Mouse (Mus musculus): Measurements from ENCODE around the gene Fus. TPM values are rescaled to one million over a fixed set of nuclear protein-coding genes. Genes with fewer than 3 reads are reported as not detected.
A peak's percentile ranks its signal among the peaks of the same experiment; 100 is the strongest.
"Not testable (repeated sequence)": the region's sequence is repeated elsewhere in the genome, so short reads cannot be mapped to it uniquely, and the experiment has no call there.

Gene Fus
- polyA plus RNA-seq, 1 experiment from 2014 or later = 57.7 TPM

DNA sequence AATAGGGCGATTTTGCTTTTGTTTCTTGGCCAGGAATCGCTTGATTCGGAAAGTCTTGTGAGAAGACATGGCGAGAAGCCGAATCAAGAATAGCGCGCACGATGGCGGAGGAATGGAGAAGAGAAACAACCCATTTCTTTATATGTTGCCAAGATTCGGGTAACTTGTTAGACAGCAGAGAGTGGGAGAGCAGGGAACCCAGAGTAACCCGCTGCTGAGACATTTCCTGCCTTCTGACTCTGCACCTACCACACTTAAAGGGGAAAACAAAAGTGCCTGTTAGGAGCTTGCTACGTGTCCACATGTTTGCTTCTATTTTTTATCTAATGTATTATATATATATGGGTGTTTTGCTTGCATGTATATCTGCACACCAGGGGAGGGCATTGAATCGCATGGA, 45.9 kb downstream of the Fus start:
- no peak for ATAC-seq (replicated peaks; ENCODE audit: insufficient number of reproducible peaks, low FRiP score, low TSS enrichment, low read depth)
- H3K36me3 ChIP-seq (replicated peaks; ENCODE audit: control insufficient read depth, insufficient read depth, low read depth, low read length) = no peaks in the 10 kb centered on the region
- 92% methylated on average over 13 of the region's 13 CpGs for WGBS
- no peak overlapping the region for H3K4me2 ChIP-seq (ENCODE audit: low read depth, low read length)
- no peaks in the 10 kb centered on the region for H3K27me3 ChIP-seq (ENCODE audit: control insufficient read depth, insufficient read depth, low read length)
- no peak overlapping the region for H3K4me3 ChIP-seq (ENCODE audit: low read depth, low read length)
- DNase-seq (ENCODE audit: low spot score) = no peak
- no peak overlapping the region for H3K27ac ChIP-seq (replicated peaks; ENCODE audit: low read depth, low read length)
- no peak overlapping the region for H3K9ac ChIP-seq (replicated peaks; ENCODE audit: low read length)
- no peaks in the 10 kb centered on the region for H3K9me3 ChIP-seq (replicated peaks; ENCODE audit: control insufficient read depth, low read length)
- no peaks in the 10 kb centered on the region for H3K4me1 ChIP-seq (ENCODE audit: control insufficient read depth, insufficient read depth, low read length)

DNA sequence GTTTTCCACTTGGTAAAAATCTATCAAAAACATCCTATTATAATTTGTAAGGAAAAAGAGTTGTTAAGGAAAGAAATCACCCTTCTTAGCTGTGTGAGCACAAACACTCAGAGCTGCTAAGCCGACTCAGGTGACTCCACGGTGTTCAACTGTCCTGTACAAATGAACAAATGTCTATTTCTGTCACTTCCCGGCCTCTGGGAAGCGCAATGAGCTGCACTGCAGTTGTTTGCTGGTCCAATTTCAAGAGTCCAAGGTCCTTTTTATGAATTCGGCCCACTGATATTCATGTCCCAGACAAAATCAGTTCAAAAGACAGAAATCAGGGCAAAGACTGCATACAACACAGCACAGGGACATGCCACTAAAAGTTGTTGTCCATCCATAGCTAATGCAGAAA, 48.9 kb downstream of the Fus start:
- not testable (repeated sequence) for H3K4me2 ChIP-seq (ENCODE audit: low read depth, low read length); H3K9ac ChIP-seq (replicated peaks; ENCODE audit: low read length); H3K9me3 ChIP-seq (replicated peaks; ENCODE audit: control insufficient read depth, low read length); H3K27me3 ChIP-seq (ENCODE audit: control insufficient read depth, insufficient read depth, low read length); H3K4me1 ChIP-seq (ENCODE audit: control insufficient read depth, insufficient read depth, low read length); DNase-seq (ENCODE audit: low spot score); H3K4me3 ChIP-seq (ENCODE audit: low read depth, low read length); H3K27ac ChIP-seq (replicated peaks; ENCODE audit: low read depth, low read length); ATAC-seq (replicated peaks; ENCODE audit: insufficient number of reproducible peaks, low FRiP score, low TSS enrichment, low read depth); H3K36me3 ChIP-seq (replicated peaks; ENCODE audit: control insufficient read depth, insufficient read depth, low read depth, low read length)
- 88% methylated on average over 5 of the region's 5 CpGs for WGBS

DNA sequence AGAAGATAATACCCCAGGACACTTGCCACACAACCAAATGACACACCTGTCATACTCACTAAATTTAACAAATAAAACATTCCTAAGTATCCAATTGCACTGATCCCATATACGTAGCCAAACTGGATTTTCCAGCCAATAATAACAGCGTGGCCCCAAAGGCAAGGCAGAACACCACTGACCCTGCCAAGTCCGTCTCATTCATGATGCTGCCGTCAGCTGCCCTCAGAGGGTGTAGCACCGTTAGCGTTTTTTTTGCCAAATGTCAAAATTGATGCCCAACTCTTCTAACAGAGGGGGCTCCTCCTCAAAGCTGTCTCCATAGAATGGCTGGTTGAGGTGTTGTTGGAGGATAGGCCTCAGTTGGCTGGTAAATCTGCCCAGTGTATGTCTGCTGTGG, 49.4 kb downstream of the Fus start:
- ATAC-seq (replicated peaks; ENCODE audit: insufficient number of reproducible peaks, low FRiP score, low TSS enrichment, low read depth) = no peak
- 83% methylated on average over 6 of the region's 6 CpGs for WGBS

GRCm38 (mm10) chr7:128018275-128018674, 51.0 kb downstream of the Fus start:
- Histone ChIP-seq H3K9me3 (replicated peaks; ENCODE audit: control insufficient read depth, low read length) (no peaks in the 10 kb centered on the region), H3K4me1 (ENCODE audit: control insufficient read depth, insufficient read depth, low read length) (no peaks in the 10 kb centered on the region), H3K27me3 (ENCODE audit: control insufficient read depth, insufficient read depth, low read length) (no peaks in the 10 kb centered on the region), H3K27ac (replicated peaks; ENCODE audit: low read depth, low read length) (no peak overlapping the region), H3K4me2 (ENCODE audit: low read depth, low read length) (no peak overlapping the region), H3K36me3 (replicated peaks; ENCODE audit: control insufficient read depth, insufficient read depth, low read depth, low read length) (no peaks in the 10 kb centered on the region), H3K4me3 (ENCODE audit: low read depth, low read length) (no peak overlapping the region), H3K9ac (replicated peaks; ENCODE audit: low read length) (no peak overlapping the region)
- no peak for DNase-seq (ENCODE audit: low spot score)
- WGBS = 86% methylated on average over 3 of the region's 3 CpGs
- no peak for ATAC-seq (replicated peaks; ENCODE audit: insufficient number of reproducible peaks, low FRiP score, low TSS enrichment, low read depth)

More for the DNA sequence above, 49.4 kb downstream of the Fus start:
- no peak for DNase-seq (ENCODE audit: low spot score)
- no peaks in the 10 kb centered on the region for H3K27me3 ChIP-seq (ENCODE audit: control insufficient read depth, insufficient read depth, low read length)
- H3K9ac ChIP-seq (replicated peaks; ENCODE audit: low read length) = no peak overlapping the region
- H3K4me3 ChIP-seq (ENCODE audit: low read depth, low read length) = no peak overlapping the region
- no peak overlapping the region for H3K4me2 ChIP-seq (ENCODE audit: low read depth, low read length)
- no peaks in the 10 kb centered on the region for H3K9me3 ChIP-seq (replicated peaks; ENCODE audit: control insufficient read depth, low read length)
- H3K36me3 ChIP-seq (replicated peaks; ENCODE audit: control insufficient read depth, insufficient read depth, low read depth, low read length) = no peaks in the 10 kb centered on the region
- no peaks in the 10 kb centered on the region for H3K4me1 ChIP-seq (ENCODE audit: control insufficient read depth, insufficient read depth, low read length)
- no peak overlapping the region for H3K27ac ChIP-seq (replicated peaks; ENCODE audit: low read depth, low read length)

- Histone ChIP-seq H3K4me1 (ENCODE audit: control insufficient read depth, insufficient read depth, low read length) (no peaks in the 10 kb centered on the region), H3K9ac (replicated peaks; ENCODE audit: low read length) (no peak overlapping the region), H3K9me3 (replicated peaks; ENCODE audit: control insufficient read depth, low read length) (no peaks in the 10 kb centered on the region), H3K4me2 (ENCODE audit: low read depth, low read length) (no peak overlapping the region), H3K27ac (replicated peaks; ENCODE audit: low read depth, low read length) (no peak overlapping the region), H3K36me3 (replicated peaks; ENCODE audit: control insufficient read depth, insufficient read depth, low read depth, low read length) (no peaks in the 10 kb centered on the region), H3K4me3 (ENCODE audit: low read depth, low read length) (no peak overlapping the region), H3K27me3 (ENCODE audit: control insufficient read depth, insufficient read depth, low read length) (no peaks in the 10 kb centered on the region)
- ATAC-seq (replicated peaks; ENCODE audit: insufficient number of reproducible peaks, low FRiP score, low TSS enrichment, low read depth) (no peak), DNase-seq (ENCODE audit: low spot score) (no peak)
- 79% methylated on average over 2 of the region's 2 CpGs for WGBS
Measured at GRCm38 (mm10) chr7:128019187-128019586, 51.9 kb downstream of the Fus start.

DNA sequence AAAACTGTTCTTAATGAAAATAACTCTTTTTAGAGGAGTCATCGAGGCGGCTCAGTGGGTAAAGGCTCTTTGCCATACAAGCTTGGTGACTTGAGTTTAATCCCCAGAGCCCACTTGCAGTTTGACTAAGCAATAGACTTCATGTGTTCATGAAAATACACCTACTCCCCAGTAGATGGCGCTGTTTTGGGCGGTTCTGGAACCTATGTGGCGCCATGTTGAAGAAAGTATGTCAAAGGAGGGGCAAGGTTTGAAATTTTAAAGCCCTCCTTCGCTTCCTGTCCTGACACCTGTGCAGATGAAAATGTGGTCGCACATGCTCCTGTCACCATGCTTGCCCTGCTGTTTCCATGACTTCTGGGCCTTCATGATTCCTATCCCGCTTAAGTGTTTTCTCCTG, 55.7 kb downstream of the Fus start:
- Histone ChIP-seq H3K4me2 (ENCODE audit: low read depth, low read length) (no peak overlapping the region), H3K4me3 (ENCODE audit: low read depth, low read length) (no peak overlapping the region), H3K27me3 (ENCODE audit: control insufficient read depth, insufficient read depth, low read length) (no peaks in the 10 kb centered on the region), H3K36me3 (replicated peaks; ENCODE audit: control insufficient read depth, insufficient read depth, low read depth, low read length) (no peaks in the 10 kb centered on the region), H3K4me1 (ENCODE audit: control insufficient read depth, insufficient read depth, low read length) (no peaks in the 10 kb centered on the region), H3K9ac (replicated peaks; ENCODE audit: low read length) (no peak overlapping the region), H3K27ac (replicated peaks; ENCODE audit: low read depth, low read length) (no peak overlapping the region), H3K9me3 (replicated peaks; ENCODE audit: control insufficient read depth, low read length) (no peaks in the 10 kb centered on the region)
- 59% methylated on average over 8 of the region's 8 CpGs for WGBS
- DNase-seq (ENCODE audit: low spot score) = peak; percentile 27
- ATAC-seq (replicated peaks; ENCODE audit: insufficient number of reproducible peaks, low FRiP score, low TSS enrichment, low read depth) = no peak

DNA sequence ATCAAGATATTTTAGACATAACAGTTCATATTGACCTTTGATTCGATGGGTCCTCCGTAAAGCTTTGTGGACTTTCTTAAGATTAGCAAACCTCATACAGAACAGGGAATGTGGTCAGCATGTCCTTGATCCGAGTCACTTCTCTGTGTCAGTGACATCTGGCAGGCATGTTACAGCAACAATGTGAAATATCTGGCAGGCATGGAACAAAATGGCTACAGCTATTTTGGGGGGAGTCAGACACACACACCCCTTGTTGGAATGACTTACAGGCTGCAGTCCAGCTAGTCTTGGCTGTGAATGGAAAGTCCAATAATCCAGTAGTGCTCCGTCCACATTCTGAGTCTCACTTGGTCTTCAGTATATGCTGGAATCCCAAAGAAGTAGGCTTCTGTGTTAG, 56.3 kb downstream of the Fus start:
- no peaks in the 10 kb centered on the region for H3K27me3 ChIP-seq (ENCODE audit: control insufficient read depth, insufficient read depth, low read length)

DNA sequence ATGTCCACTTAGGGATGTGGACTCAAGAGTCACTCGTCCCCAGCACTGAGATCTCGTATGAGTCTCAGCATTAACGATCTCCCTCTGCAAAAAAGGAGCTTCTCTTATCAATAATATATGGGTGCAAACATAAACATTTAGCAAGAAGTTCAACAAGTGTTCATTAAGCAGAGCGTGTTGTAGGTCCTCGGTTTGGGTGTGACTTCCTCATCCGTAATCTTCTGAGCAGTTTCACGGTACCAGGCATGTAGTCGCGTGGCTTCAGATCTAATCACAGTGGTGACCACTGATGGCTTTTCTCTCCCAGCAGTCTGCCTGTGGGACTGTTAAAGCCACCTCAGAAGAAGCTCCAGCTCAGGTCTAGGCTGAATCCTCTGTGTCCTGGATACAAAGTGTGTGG, 57.1 kb downstream of the Fus start:
- ATAC-seq (replicated peaks; ENCODE audit: insufficient number of reproducible peaks, low FRiP score, low TSS enrichment, low read depth) = no peak
- H3K27ac ChIP-seq (replicated peaks; ENCODE audit: low read depth, low read length) = no peak overlapping the region

More for the DNA sequence above, 56.3 kb downstream of the Fus start:
- H3K9ac ChIP-seq (replicated peaks; ENCODE audit: low read length) = no peak overlapping the region
- ATAC-seq (replicated peaks; ENCODE audit: insufficient number of reproducible peaks, low FRiP score, low TSS enrichment, low read depth) (no peak), DNase-seq (ENCODE audit: low spot score) (no peak)
- no peaks in the 10 kb centered on the region for H3K9me3 ChIP-seq (replicated peaks; ENCODE audit: control insufficient read depth, low read length)
- WGBS = 94% methylated on average over 4 of the region's 4 CpGs
- H3K4me3 ChIP-seq (ENCODE audit: low read depth, low read length) = no peak overlapping the region
- H3K4me2 ChIP-seq (ENCODE audit: low read depth, low read length) = no peak overlapping the region
- H3K4me1 ChIP-seq (ENCODE audit: control insufficient read depth, insufficient read depth, low read length) = no peaks in the 10 kb centered on the region
- H3K27ac ChIP-seq (replicated peaks; ENCODE audit: low read depth, low read length) = no peak overlapping the region
- no peaks in the 10 kb centered on the region for H3K36me3 ChIP-seq (replicated peaks; ENCODE audit: control insufficient read depth, insufficient read depth, low read depth, low read length)

More for the DNA sequence above, 57.1 kb downstream of the Fus start:
- Histone ChIP-seq H3K4me1 (ENCODE audit: control insufficient read depth, insufficient read depth, low read length) (no peaks in the 10 kb centered on the region), H3K27me3 (ENCODE audit: control insufficient read depth, insufficient read depth, low read length) (no peaks in the 10 kb centered on the region), H3K9ac (replicated peaks; ENCODE audit: low read length) (no peak overlapping the region), H3K4me2 (ENCODE audit: low read depth, low read length) (no peak overlapping the region), H3K4me3 (ENCODE audit: low read depth, low read length) (no peak overlapping the region), H3K36me3 (replicated peaks; ENCODE audit: control insufficient read depth, insufficient read depth, low read depth, low read length) (no peaks in the 10 kb centered on the region), H3K9me3 (replicated peaks; ENCODE audit: control insufficient read depth, low read length) (no peaks in the 10 kb centered on the region)
- 93% methylated on average over 9 of the region's 9 CpGs for WGBS
- DNase-seq (ENCODE audit: low spot score) = no peak
